9 mouse cellular contexts compared by ENCODE assay signal in the genomic region with DNA sequence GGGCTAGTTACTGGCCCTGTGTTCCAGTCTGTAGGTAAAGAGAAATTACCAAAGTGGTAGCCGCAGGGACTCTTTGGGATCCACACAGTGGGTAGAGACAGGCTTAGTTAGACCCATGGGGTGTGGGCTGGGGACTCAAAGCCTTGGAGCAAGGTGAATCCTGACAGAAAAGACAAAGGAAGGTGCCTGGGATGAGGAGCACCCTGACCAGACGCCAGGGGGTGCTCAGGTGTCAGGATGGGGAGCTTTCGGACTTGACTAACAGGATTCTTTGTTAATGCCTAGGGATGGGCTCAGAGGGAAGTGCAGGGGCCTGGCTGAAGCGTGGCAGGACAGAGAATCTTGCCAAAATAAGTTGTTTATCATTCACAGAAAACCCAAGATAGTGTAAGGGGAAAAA. TPM values are rescaled to one million over a fixed set of nuclear protein-coding genes. Genes with fewer than 3 reads are reported as not detected.
A peak's percentile ranks its signal among the peaks of the same experiment; 100 is the strongest.
DNase-seq lines count a peak whose midpoint lies in the region; ATAC-seq and TF ChIP-seq lines count a peak whose summit lies in the region.
"Had no signal": no experiment of that assay in that cellular context is flagged by ENCODE, and none has a peak within 500 bp of the region (broad histone marks: within the 10 kb centered on the region; RNA-seq: fewer than 3 reads in every experiment).

No protein-coding gene starts in this region.

- no peak overlapping the region for H3K27ac ChIP-seq in forebrain, postnatal 0 days (ENCODE audit: low read depth, low read length)
- no peak overlapping the region for H3K27ac ChIP-seq in forebrain, embryonic 14.5 days (ENCODE audit: low read depth, low read length)
- no peak overlapping the region for H3K27ac ChIP-seq in kidney, adult 2 months (ENCODE audit: insufficient read depth, low read depth, low read length)

- no peaks in the 10 kb centered on the region for H3K4me1 ChIP-seq in forebrain, postnatal 0 days (ENCODE audit: insufficient read depth)
- no peaks in the 10 kb centered on the region for H3K4me1 ChIP-seq in forebrain, embryonic 14.5 days (ENCODE audit: control insufficient read depth, insufficient read depth, low read length)
- H3K4me1 ChIP-seq in kidney, adult 2 months (ENCODE audit: control insufficient read depth, insufficient read depth, low read length): no peaks in the 10 kb centered on the region

- 25% methylated on average over 4 of the region's 4 CpGs for WGBS in forebrain, postnatal 0 days
- whole genome bisulfite sequencing in forebrain, embryonic 14.5 days: 27% methylated on average over 4 of the region's 4 CpGs
- WGBS in kidney, adult 2 months: 52% methylated on average over 4 of the region's 4 CpGs

- no peaks in the 10 kb centered on the region for H3K9me3 ChIP-seq in forebrain, postnatal 0 days (ENCODE audit: low read length)
- no peaks in the 10 kb centered on the region for H3K9me3 ChIP-seq in forebrain, embryonic 14.5 days (replicated peaks; ENCODE audit: control insufficient read depth, low read length)
- H3K9me3 ChIP-seq: G1E had no signal

- no peak for ATAC-seq in forebrain, postnatal 0 days
- no peak for ATAC-seq in forebrain, embryonic 14.5 days
- ATAC-seq in megakaryocyte progenitor cell, adult 5-6 weeks (replicated peaks; ENCODE audit: poor library complexity): peak; percentile 71
- no peak for ATAC-seq in erythroblast, adult 5-6 weeks (replicated peaks; ENCODE audit: low FRiP score, poor library complexity, severe bottlenecking)

- TF ChIP-seq POLR2A in kidney, adult 2 months (IDR thresholded peaks at IDR 0.05; ENCODE audit: low read depth, low read length): no peak

- no peaks in the 10 kb centered on the region for H3K36me3 ChIP-seq in forebrain, postnatal 0 days (ENCODE audit: insufficient read depth)
- no peaks in the 10 kb centered on the region for H3K36me3 ChIP-seq in forebrain, embryonic 14.5 days (ENCODE audit: control insufficient read depth, insufficient read depth, low read length)
- no peaks in the 10 kb centered on the region for H3K36me3 ChIP-seq in kidney, adult 2 months (ENCODE audit: control insufficient read depth, insufficient read depth, low read length)
- H3K36me3 ChIP-seq: G1E had no signal

- no peak overlapping the region for H3K9ac ChIP-seq in forebrain, postnatal 0 days
- H3K9ac ChIP-seq in forebrain, embryonic 14.5 days (ENCODE audit: low read length): no peak overlapping the region

- no peak overlapping the region for H3K4me2 ChIP-seq in forebrain, postnatal 0 days (ENCODE audit: low read depth)
- H3K4me2 ChIP-seq in forebrain, embryonic 14.5 days (ENCODE audit: low read length): no peak overlapping the region

- H3K27me3 ChIP-seq in forebrain, postnatal 0 days (ENCODE audit: insufficient read depth, low read length): no peaks in the 10 kb centered on the region
- no peaks in the 10 kb centered on the region for H3K27me3 ChIP-seq in forebrain, embryonic 14.5 days (replicated peaks; ENCODE audit: control insufficient read depth, insufficient read depth, low read length)
- no peaks in the 10 kb centered on the region for H3K27me3 ChIP-seq in kidney, adult 2 months (replicated peaks; ENCODE audit: control insufficient read depth, insufficient read depth, low read length)

- TF ChIP-seq CTCF in forebrain, postnatal 0 days (IDR thresholded peaks at IDR 0.05; ENCODE audit: low read depth): peak; percentile 39
- TF ChIP-seq CTCF in kidney, adult 2 months (conservative IDR thresholded peaks at IDR 0.05; ENCODE audit: insufficient read depth, insufficient read length, low read depth, low read length): peak; percentile 68

- no peak overlapping the region for H3K4me3 ChIP-seq in forebrain, postnatal 0 days (ENCODE audit: low read depth, low read length)
- H3K4me3 ChIP-seq in forebrain, embryonic 14.5 days (ENCODE audit: low read depth, low read length): no peak overlapping the region
- no peak overlapping the region for H3K4me3 ChIP-seq in kidney, adult 2 months (ENCODE audit: insufficient read depth, low read depth, low read length)

- DNase-seq in forebrain, postnatal 0 days: no peak
- DNase-seq in forebrain, embryonic 14.5 days (ENCODE audit: low spot score): no peak
- peak; percentile 32 for DNase-seq in 3T3-L1 (ENCODE audit: low read depth, low spot score)
- peak; percentile 74 for DNase-seq in embryo, embryonic 10.5 days (ENCODE audit: low spot score)
- DNase-seq in kidney, adult 2 months: peak; percentile 25
- DNase-seq in cerebellum, adult 11-12 months: no peak

RNA-seq across cellular contexts. Expression of a gene that starts 10.1 kb away (rescaled TPM):
- total RNA-seq in forebrain, postnatal 0 days (2014; rRNA removed): 44.8 and 73.5 TPM in 2 replicates
- polyA plus RNA-seq in forebrain, postnatal 0 days (2015; fragmentation: Nextera tagmentation; extraction: Ambion mirVana): 25.5 and 27.9 TPM in 2 replicates
- polyA plus RNA-seq in forebrain, embryonic 14.5 days (2014; fragmentation: Nextera tagmentation; extraction: Ambion mirVana): 21.7 and 28.7 TPM in 2 replicates
- polyA plus RNA-seq in kidney, adult 2 months (2012; rRNA removed): 10.3 and 11.0 TPM in 2 replicates
- 10.4 and 11.8 TPM in 2 replicates for total RNA-seq in megakaryocyte progenitor cell, adult 5-6 weeks (2015)
- 45.9 and 63.4 TPM in 2 replicates for total RNA-seq in megakaryocyte progenitor cell, adult 5-6 weeks (2017)
- total RNA-seq in erythroblast, adult 5-6 weeks (2015; ENCODE audit: low replicate concordance): not detected in 2 replicates
- 3.7 and 8.1 TPM in 2 replicates for total RNA-seq in erythroblast, adult 5-6 weeks (2017; ENCODE audit: low replicate concordance)

RNA-seq across cellular contexts. Expression of a gene that starts 23.7 kb away (rescaled TPM):
- total RNA-seq in forebrain, postnatal 0 days (2014; rRNA removed): 1.2 and 1.6 TPM in 2 replicates
- polyA plus RNA-seq in forebrain, postnatal 0 days (2015; fragmentation: Nextera tagmentation; extraction: Ambion mirVana): 1.2 and 1.4 TPM in 2 replicates
- 0.42 and 0.53 TPM in 2 replicates for polyA plus RNA-seq in forebrain, embryonic 14.5 days (2014; fragmentation: Nextera tagmentation; extraction: Ambion mirVana)
- 48.3 TPM in 1 of 2 replicates, not detected in the other for polyA plus RNA-seq in kidney, adult 2 months (2012; rRNA removed)
- total RNA-seq in megakaryocyte progenitor cell, adult 5-6 weeks (2015): 0.20 TPM in 1 of 2 replicates, not detected in the other
- total RNA-seq in megakaryocyte progenitor cell, adult 5-6 weeks (2017): not detected in 2 replicates
- total RNA-seq in erythroblast, adult 5-6 weeks (2015; ENCODE audit: low replicate concordance): not detected in 2 replicates
- total RNA-seq in erythroblast, adult 5-6 weeks (2017; ENCODE audit: low replicate concordance): 2.0 TPM in 1 of 2 replicates, not detected in the other
- total RNA-seq: G1E had no signal
- polyA plus RNA-seq: G1E had no signal

Comparison
In these comparisons a context has a peak if more than half of its experiments do, and no peak if none do; other contexts are left out.
1. DNase-seq: peak in 3T3-L1 (single experiment), embryo, embryonic 10.5 days (single experiment) and kidney, adult 2 months (single experiment); none in forebrain, postnatal 0 days (single experiment), forebrain, embryonic 14.5 days (single experiment) and cerebellum, adult 11-12 months (single experiment).